Mouse (Mus musculus) naive thymus-derived CD4-positive, alpha-beta T cell, adult 2 months (primary cell): ENCODE data around the gene Tnp2.
A peak's percentile ranks its signal among the peaks of the same experiment; 100 is the strongest.

ENCODE experiments used
- DNase-seq: peaks from one replicate; pipeline ENCODE4 v3.0.0-alpha.2; 2011; ENCODE audit warnings: low read depth

The Tnp2 gene

DNA sequence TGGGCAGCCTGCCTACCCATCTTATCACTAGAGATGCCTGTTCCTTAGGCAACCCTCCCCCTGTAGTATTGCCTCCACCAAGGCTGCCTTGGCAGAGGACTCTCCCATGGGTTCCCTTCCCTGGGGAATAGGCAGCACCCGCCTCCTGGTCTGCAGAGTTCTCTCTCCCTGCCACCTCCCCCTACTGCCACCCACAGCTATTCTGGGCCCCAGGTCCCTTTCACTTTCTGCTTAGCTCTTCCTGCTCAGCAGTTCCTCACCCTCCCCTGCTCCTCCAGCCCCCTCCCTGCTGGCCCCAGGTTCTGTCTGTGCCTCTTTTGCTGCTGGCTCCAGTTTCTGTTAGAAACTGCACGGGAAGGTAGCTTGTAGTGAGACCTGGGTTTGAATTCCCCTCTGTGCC lies 18.8 kb downstream of the Tnp2 start:
- peak; percentile 76 for DNase-seq

DNA sequence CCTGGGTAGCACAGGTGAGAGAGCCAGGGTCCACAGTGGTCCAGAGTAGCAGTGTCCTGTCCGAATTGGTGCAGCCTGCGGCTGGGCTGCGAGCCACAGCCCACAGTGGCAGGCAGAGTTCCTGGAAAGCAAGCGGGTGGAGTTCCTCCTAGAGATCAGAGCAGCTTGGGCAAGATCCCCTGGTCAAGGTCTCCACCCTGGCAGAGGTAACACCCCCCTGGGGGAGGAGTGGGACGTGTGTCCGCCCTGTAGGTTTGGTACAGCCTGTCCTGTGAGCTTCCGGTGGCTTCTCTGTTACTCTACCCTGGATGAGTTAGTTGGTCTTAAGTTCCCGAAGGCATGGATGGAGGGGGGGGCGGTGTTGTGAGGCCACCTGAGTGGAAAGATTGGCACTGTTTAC lies 19.6 kb downstream of the Tnp2 start:
- peak; percentile 41 for DNase-seq

DNA sequence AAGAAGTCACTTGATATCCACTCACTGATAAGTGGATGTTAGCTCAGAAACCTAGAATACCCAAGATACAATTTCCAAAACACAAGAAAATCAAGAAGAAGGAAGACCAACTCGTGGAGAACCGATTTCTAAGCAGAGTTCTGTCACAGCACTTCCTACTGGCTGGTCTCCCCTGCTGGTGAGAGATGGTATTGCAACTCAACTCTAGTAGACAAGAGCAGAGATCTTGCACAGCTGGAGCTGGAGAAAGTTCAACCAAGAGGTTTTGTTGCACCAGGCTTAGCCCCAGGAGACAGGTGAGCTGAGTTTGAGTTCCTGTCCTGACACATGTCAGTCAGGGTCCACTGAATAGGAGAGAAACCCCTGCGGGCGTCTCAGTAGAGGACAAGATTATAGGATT lies 21.3 kb downstream of the Tnp2 start:
- DNase-seq, result peak; percentile 93

GRCm38 (mm10) chr16:10764323-10764722 lies 24.1 kb downstream of the Tnp2 start:
- no peak for DNase-seq

DNA sequence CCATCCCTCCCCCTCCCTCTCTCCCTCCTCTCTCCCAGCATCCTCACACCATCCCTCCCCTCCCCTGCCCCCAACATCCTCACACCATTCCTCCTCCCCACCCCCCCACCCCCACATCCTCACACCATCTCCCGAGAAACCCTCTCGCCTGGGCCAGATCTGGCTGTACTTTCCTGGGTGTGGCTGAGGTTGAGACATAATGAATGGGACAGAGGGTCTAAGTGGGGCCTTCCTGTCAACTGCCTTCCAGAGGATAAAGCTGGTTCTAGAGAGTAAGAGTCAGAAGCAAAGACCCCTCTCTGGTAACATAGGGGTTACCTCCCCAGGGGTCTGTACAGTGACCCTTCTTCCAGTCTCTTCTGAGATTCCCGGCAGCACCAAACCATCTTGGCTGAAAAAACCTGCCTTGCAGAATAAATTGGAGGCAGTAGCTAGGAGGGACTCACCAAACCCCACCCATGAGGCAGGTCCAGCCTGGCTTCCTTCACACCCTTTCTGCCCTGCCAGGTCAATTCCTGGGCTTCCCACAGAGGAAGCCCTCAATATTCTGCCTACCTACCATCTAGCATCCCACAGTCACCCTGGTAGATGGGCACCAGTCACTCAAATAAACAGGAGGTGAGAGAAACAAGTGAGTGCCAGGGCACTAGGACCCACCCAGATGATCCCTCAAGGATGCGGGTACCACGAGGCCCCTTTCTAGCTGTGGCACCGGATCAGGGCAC lies 24.8 kb downstream of the Tnp2 start:
- no peak for DNase-seq

GRCm38 (mm10) chr16:10762569-10763180 lies 25.8 kb downstream of the Tnp2 start:
- no peak for DNase-seq

DNA sequence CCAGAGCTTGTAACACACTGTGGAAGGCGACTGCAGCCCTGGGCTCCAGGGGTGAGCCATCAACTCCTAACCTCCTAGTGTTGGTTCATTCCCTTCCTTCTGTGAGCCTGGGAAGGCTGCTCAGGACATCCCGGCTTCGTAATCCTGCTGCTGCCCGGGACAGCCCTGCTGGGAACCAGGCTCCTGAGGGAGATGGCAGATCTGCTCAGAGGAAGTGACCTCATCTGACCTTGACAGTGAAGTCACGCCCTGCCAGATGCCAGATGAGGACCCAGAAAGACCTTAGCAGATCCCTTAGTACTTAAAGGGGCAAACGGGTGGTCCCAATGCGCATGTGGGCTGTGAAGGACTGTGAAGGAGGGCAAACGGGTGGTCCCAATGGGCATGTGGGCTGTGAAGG lies 27.3 kb downstream of the Tnp2 start:
- no peak for DNase-seq

DNA sequence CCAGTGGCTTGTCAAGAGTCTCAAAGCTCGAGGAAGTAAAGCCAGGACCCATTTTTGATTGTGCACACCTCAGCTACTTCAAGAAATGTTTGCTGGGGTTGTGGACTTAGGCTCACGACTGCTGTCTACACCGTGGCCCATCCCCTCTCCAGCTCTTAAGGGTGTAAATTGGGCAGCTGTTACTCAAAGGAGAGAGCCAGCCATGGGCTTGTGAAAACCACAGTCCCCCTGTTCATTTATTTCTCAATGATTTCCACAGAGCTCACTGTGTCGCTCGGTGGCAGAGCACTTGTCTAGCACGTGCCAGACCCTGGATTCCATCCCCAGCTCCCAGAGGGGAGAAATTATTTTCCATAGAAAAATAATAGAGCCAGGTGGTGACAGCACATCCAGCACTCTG lies 32.3 kb downstream of the Tnp2 start:
- DNase-seq, result no peak

- DNase-seq, result no peak
Measured at GRCm38 (mm10) chr16:10754521-10755296, 33.8 kb downstream of the Tnp2 start.

- DNase-seq, result no peak
Measured at GRCm38 (mm10) chr16:10749824-10750223, 38.6 kb downstream of the Tnp2 start.

DNA sequence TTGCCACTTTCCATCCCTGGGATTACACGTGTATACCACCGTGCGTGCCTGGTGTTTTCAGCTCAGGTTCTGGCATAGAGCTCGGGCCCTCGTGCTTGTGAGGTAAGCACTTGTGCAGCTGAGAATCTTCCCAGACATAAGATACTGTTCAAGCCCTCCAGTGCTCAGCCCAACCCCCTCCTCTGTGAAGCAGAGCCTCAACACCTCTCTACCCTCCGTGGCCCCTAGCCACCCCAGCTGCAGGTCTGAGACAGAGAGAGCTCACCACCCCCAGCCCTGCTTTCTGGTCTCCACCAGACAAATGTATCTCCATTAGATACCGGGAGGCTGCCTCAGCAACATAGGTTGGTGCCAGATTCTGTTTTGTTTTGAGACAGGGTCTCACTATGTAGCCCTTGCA lies 39.2 kb downstream of the Tnp2 start:
- DNase-seq, result no peak

GRCm38 (mm10) chr16:10741082-10741481 lies 47.4 kb downstream of the Tnp2 start:
- DNase-seq, result peak; percentile 77

- peak; percentile 40 for DNase-seq
Measured at GRCm38 (mm10) chr16:10739854-10740398, 48.5 kb downstream of the Tnp2 start.

GRCm38 (mm10) chr16:10738866-10739265 lies 49.6 kb downstream of the Tnp2 start:
- DNase-seq, result no peak
